Mouse (Mus musculus): Measurements from ENCODE around the gene Samd1. TPM values are rescaled to one million over a fixed set of nuclear protein-coding genes. Genes with fewer than 3 reads are reported as not detected.

The Samd1 gene
- polyA plus RNA-seq, 1 experiment = 42.4 TPM

GRCm38 (mm10) chr8:83972150-83973120, 25.0 kb upstream of the Samd1 start, which contains the start of gene Prkaca:
TSS of gene Prkaca (plus strand) at chr8:83972993.
- TF ChIP-seq POLR2A (IDR thresholded peaks at IDR 0.05; ENCODE audit: extremely low read depth, insufficient read depth, low read length) (peak; percentile 55; the same call in 1 of the 2 replicates), CTCF (IDR thresholded peaks at IDR 0.05; ENCODE audit: extremely low read depth, insufficient read depth, low read length) (no peak)
- H3K4me1 ChIP-seq (ENCODE audit: control insufficient read depth, insufficient read depth, low read length) = peaks cover 1% of the 10 kb centered on the region
- H3K27ac ChIP-seq (ENCODE audit: insufficient read depth, low read length) = peak within 1 kb of the TSS; percentile 87
- peak within 1 kb of the TSS; percentile 99 for H3K4me3 ChIP-seq (ENCODE audit: insufficient read depth, low read length)

- peaks cover 9% of the 10 kb centered on the region for H3K4me1 ChIP-seq (ENCODE audit: control insufficient read depth, insufficient read depth, low read length)
- H3K4me3 ChIP-seq (ENCODE audit: insufficient read depth, low read length) = peak overlapping the region; percentile 99
- no peak for TF ChIP-seq POLR2A (IDR thresholded peaks at IDR 0.05; ENCODE audit: extremely low read depth, insufficient read depth, low read length)
- TF ChIP-seq CTCF (IDR thresholded peaks at IDR 0.05; ENCODE audit: extremely low read depth, insufficient read depth, low read length) = no peak
- peak overlapping the region; percentile 87 for H3K27ac ChIP-seq (ENCODE audit: insufficient read depth, low read length)
These were observed 24.1 kb upstream of the Samd1 start for GRCm38 (mm10) chr8:83973161-83974031.

DNA sequence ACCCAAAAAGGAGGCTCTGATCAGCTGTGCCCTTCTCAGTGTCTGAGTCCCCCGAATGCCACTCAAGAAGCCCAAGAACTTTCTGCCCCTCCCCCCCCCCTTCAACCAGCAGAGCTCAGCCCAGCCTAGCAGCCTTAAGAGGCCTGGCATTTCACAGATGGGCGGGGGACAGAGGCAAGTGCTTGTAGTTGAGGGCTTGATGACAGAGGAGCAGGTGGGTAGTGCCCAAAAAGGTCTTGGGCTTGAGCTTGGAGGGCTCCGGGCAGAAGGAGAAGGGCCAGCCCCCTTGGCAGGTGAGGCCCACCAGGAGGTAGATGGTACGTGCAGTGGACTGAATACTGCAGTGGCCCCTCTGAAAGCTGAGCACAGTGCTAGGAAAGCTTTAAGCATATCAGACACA, 23.0 kb upstream of the Samd1 start:
- TF ChIP-seq CTCF (IDR thresholded peaks at IDR 0.05; ENCODE audit: extremely low read depth, insufficient read depth, low read length) (no peak), POLR2A (IDR thresholded peaks at IDR 0.05; ENCODE audit: extremely low read depth, insufficient read depth, low read length) (no peak)
- H3K4me3 ChIP-seq (ENCODE audit: insufficient read depth, low read length) = no peak overlapping the region; the same call in 1 of the 2 replicates

GRCm38 (mm10) chr8:83976101-83976630, 21.3 kb upstream of the Samd1 start:
- Histone ChIP-seq H3K27ac (ENCODE audit: insufficient read depth, low read length) (no peak overlapping the region), H3K4me1 (ENCODE audit: control insufficient read depth, insufficient read depth, low read length) (peaks cover 9% of the 10 kb centered on the region), H3K4me3 (ENCODE audit: insufficient read depth, low read length) (no peak overlapping the region)
- 0 out of 2 replicates have a peak, but pooled peaks have one; percentile 21 for TF ChIP-seq CTCF (IDR thresholded peaks at IDR 0.05; ENCODE audit: extremely low read depth, insufficient read depth, low read length)
- TF ChIP-seq POLR2A (IDR thresholded peaks at IDR 0.05; ENCODE audit: extremely low read depth, insufficient read depth, low read length) = no peak

More for the DNA sequence above, 23.0 kb upstream of the Samd1 start:
- H3K27ac ChIP-seq (ENCODE audit: insufficient read depth, low read length) = no peak overlapping the region
- peaks cover 9% of the 10 kb centered on the region for H3K4me1 ChIP-seq (ENCODE audit: control insufficient read depth, insufficient read depth, low read length)

- Histone ChIP-seq H3K4me1 (ENCODE audit: control insufficient read depth, insufficient read depth, low read length) (peaks cover 9% of the 10 kb centered on the region), H3K27ac (ENCODE audit: insufficient read depth, low read length) (no peak overlapping the region)
- TF ChIP-seq POLR2A (IDR thresholded peaks at IDR 0.05; ENCODE audit: extremely low read depth, insufficient read depth, low read length) (no peak), CTCF (IDR thresholded peaks at IDR 0.05; ENCODE audit: extremely low read depth, insufficient read depth, low read length) (peak; percentile 11; the same call in 1 of the 2 replicates)
These were observed 20.6 kb upstream of the Samd1 start for GRCm38 (mm10) chr8:83976779-83977350.

DNA sequence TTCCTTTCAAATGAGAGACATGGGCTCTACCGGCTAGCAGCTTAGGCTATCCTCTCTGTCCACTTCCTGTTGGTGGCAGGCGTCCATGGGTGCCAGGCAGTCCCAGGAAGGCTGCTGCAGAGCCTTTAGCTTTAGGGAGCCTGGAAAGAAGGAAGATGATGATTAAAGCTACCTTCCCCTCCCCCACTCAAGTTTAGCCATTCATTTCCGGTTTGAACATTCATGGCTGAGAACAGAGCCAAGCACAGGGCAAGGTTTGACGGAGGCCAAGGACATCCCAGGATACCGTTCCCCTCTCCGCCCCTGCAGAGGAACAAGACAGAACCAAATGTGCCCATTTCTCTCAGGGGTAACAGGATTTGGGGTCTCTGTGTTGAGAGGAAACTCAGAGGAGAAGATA, 19.8 kb upstream of the Samd1 start:
- TF ChIP-seq CTCF (IDR thresholded peaks at IDR 0.05; ENCODE audit: extremely low read depth, insufficient read depth, low read length) (no peak), POLR2A (IDR thresholded peaks at IDR 0.05; ENCODE audit: extremely low read depth, insufficient read depth, low read length) (no peak)
- Histone ChIP-seq H3K27ac (ENCODE audit: insufficient read depth, low read length) (no peak overlapping the region), H3K4me3 (ENCODE audit: insufficient read depth, low read length) (no peak overlapping the region), H3K4me1 (ENCODE audit: control insufficient read depth, insufficient read depth, low read length) (peaks cover 9% of the 10 kb centered on the region)

More at GRCm38 (mm10) chr8:83976779-83977350, 20.6 kb upstream of the Samd1 start:
- no peak overlapping the region for H3K4me3 ChIP-seq (ENCODE audit: insufficient read depth, low read length)

- Histone ChIP-seq H3K4me1 (ENCODE audit: control insufficient read depth, insufficient read depth, low read length) (peaks cover 9% of the 10 kb centered on the region), H3K27ac (ENCODE audit: insufficient read depth, low read length) (no peak overlapping the region), H3K4me3 (ENCODE audit: insufficient read depth, low read length) (no peak overlapping the region)
- TF ChIP-seq CTCF (IDR thresholded peaks at IDR 0.05; ENCODE audit: extremely low read depth, insufficient read depth, low read length) (no peak), POLR2A (IDR thresholded peaks at IDR 0.05; ENCODE audit: extremely low read depth, insufficient read depth, low read length) (no peak)
These were observed 19.3 kb upstream of the Samd1 start for GRCm38 (mm10) chr8:83978200-83978599.

DNA sequence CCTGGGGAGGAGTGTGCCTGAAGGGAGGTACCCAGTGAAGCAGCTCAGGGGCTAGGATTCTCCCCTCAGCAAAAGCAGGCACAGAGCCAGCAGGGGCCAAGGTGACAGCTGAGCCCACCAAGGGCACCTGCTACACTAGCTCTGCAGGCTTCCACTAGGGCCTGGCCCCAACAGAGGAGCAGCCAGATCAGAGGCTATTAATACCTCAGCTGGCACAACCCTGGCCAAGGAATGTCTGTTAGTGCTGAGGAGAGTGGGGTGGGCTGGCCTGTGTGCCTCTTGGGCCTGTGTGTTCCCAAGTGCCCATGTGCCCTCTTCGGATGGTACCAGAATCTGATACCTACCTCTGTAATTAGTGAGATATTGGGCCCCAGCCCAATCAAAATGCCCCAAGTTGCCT, 17.2 kb upstream of the Samd1 start:
- no peak overlapping the region for H3K4me3 ChIP-seq (ENCODE audit: insufficient read depth, low read length)
- no peak overlapping the region for H3K27ac ChIP-seq (ENCODE audit: insufficient read depth, low read length)
- H3K4me1 ChIP-seq (ENCODE audit: control insufficient read depth, insufficient read depth, low read length) = peaks cover 9% of the 10 kb centered on the region
- TF ChIP-seq CTCF (IDR thresholded peaks at IDR 0.05; ENCODE audit: extremely low read depth, insufficient read depth, low read length) = no peak
- TF ChIP-seq POLR2A (IDR thresholded peaks at IDR 0.05; ENCODE audit: extremely low read depth, insufficient read depth, low read length) = no peak
